Mouse (Mus musculus) bone marrow macrophage, adult 2 months (primary cell): ENCODE measurements at regions not wholly inside any gene's neighbourhood (a gene's known extent, or its start where the extent isn't known, plus 50 kb on each side); places are given as distances from the start of the nearest gene placed in this dataset.
"Not testable (repeated sequence)": the region's sequence is repeated elsewhere in the genome, so short reads cannot be mapped to it uniquely, and the experiment has no call there.

ENCODE experiments used
- CTCF ChIP-seq: IDR thresholded peaks from 2 replicates; pipeline ENCODE4 v1.5.1; 2012; ENCODE audit warnings: low read depth, mild to moderate bottlenecking, low read length, moderate library complexity
- POLR2A ChIP-seq: IDR thresholded peaks from 2 replicates; pipeline ENCODE4 v1.6.1; 2012; ENCODE audit warnings: mild to moderate bottlenecking, low read depth, low read length, borderline replicate concordance

DNA sequence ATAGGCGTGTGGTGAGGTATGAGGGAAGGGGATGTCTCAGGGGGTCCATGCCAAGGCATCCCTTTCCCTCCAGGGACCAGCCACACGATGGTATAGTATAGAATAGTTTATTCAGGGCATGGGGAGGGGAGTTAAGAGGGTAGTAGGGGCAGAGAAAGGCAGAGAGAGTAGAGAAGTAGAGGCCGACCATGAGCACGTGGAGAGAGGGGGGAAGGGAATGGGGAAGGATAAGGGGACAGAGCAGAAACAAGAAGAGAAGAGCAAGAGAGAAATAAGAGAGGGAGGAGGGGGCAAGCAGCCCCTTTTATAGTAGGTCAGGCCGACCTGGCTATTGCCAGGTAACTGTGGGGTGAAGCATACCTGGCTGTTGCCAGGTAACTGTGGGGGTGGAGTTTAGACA, 64.0 kb downstream of the Ccdc54 start:
- not testable (repeated sequence) for TF ChIP-seq CTCF, POLR2A
